Mouse (Mus musculus): ENCODE data around the gene Oscp1. TPM values are rescaled to one million over a fixed set of nuclear protein-coding genes. Genes with fewer than 3 reads are reported as not detected.

Gene Oscp1
- polyA plus RNA-seq, 1 experiment, result 1.1 TPM

DNA sequence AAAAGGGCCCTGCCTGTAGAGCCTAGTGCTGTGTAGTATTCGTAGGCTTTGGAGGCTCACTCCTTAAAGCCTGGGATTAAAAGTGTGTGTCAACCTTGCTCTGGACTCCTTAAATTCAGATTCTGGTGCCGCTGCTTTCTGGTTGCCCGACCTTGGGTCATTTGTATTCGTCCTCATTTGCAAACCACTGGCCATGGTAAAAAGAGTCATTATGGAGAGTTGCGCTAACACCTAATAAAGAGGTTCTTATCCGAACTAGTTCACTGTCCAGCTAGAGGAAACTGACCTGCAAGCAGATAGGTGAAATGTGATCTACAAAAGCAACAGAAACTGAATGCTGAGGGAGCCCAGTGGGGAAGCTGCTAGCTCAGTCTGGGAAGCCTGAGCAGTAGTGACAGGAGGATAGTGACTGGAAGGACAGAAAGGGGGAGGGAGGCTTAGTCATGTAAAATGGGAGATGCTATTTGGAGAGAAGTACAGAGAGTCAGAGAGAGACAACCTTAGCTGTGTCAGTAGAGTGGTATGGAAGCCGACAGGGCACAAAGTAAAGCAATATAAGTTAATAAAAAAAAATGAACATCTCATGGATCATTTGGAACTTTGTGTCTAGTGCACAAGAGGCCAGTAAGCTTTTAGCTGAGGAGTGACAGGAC is 46.9 kb downstream of the Oscp1 start:
- 38% methylated on average over 7 of the region's 7 CpGs for WGBS
- no peak for DNase-seq (ENCODE audit: low read depth, low spot score)

DNA sequence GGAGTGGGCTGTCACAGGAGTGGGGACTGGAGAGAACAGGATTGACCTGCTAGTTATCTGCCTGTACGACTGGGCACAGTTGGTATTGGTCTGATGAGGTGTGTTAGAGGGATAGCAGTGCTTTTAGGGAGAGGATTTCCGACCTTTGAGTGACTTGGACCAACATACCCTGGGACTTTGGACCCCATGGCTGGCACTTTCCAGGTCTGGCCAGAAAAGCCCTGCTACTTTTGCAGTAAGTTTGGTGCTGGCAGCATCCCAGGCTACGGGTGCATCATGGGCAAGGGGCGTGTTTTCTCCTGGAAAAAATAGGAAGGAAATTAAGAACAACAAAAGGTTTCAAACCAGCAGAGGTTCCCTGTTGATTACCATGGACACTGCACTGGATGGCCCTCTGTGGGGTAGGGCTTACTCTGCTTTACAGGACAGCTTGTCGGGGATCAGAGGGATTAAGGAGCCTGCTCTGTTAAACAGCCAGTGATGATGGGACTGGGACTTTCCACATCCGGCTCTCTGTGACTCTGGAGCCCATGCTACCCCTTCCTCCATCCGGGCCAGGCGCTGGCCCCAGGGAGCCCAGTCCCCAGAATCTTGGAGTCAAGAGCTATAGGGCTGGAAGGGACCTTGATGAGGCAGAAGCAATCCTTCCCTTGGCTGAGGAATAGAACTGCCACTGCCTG is 49.8 kb downstream of the Oscp1 start:
- WGBS, result 35% methylated on average over 8 of the region's 8 CpGs
- no peak for DNase-seq (ENCODE audit: low read depth, low spot score)

DNA sequence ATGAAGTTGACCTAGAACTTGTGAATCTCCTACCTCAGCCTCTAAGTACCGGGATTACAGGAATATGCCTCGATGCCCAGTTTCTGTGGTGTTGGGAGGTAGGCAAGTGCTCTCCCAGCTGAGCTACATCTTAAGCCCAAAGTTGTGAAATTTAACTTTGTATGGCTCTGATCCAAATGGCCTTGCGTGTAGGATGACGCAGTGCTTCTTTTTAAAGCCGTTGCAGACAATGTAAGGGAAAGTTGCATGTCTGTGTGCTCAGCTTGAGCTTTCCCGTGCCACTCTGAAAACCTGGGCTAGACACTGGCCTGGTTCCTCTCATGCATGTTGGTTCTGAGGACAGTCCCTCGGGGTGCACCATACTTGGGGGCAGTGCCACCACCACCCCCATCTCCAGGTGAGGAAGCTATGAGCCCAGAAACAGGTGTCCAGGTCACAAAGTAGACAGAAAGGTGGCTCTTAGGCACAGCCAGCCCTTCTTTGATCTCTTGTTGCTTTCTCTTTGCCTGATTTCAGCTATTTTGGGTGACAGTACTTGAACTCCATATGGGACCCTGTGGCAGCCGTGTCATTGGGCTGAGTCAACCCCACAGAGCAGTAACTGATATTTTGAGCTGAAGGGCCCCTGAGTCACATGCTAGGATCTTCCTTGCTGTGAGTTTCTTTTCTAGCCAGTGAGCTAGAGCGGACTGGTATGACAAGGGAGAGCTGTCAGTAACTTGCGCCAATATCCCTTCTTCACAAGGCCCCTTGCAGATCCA is 51.4 kb downstream of the Oscp1 start:
- DNase-seq (ENCODE audit: low read depth, low spot score), result no peak
- 53% methylated on average over 10 of the region's 10 CpGs for WGBS

DNA sequence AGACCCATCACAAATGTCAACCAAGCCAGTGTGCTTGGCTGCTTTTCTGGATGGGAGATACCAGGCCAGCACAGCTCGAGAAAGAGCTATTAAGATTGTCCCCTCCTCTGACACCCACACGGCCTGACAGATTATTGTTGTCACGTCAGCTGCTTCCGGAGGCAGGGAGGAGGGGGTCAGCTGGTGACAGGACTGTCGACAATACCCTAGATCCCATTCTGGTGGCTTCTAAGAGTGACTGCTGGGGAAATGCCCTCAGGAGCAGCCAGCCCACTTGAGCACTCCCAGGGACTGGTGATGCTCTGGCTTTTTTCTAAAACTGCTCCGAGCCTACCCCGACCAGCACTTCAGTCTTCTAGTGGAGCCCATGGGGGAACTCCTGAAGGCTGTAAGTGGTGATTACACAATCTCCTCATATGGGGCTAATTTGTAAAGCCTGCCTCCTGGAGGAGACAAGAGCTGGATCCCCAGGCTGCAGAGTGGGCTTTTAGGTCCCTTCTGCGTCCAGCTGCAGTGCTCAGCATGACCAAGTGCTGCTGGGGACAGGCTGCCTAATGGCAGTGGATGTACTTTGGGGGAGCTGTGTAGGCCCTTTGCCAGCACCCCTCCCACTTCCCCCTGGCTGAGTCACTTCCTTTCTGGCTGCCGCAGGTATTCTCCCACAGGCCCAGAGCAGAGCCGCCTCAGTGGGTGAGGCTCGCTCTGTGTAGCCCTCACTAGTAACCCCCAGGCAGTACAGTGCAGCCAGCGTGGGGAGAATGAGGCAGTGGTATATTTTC is 52.2 kb downstream of the Oscp1 start:
- WGBS, result 9% methylated on average over 12 of the region's 12 CpGs
- DNase-seq (ENCODE audit: low read depth, low spot score), result no peak

DNA sequence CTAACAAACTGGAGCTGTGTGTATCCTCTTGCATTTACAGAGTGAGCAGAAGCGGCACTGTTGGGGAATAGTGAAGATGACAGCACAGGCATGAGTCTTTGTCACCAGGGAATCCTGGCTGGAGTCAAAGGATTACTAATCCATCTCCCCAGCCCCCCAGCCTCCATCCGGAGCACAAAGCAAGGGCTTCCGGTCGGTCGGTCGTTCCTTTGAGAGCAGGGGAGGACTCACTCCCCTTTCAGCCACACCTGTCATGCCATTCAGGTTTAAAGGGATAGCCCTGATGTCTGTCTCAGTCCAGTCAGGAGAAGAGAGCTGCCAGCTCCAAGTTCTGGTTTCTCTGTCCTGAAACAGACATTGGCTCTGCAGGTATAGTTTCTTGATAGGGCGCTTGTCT is 52.8 kb downstream of the Oscp1 start:
- WGBS, result 13% methylated on average over 7 of the region's 7 CpGs
- no peak for DNase-seq (ENCODE audit: low read depth, low spot score)

DNA sequence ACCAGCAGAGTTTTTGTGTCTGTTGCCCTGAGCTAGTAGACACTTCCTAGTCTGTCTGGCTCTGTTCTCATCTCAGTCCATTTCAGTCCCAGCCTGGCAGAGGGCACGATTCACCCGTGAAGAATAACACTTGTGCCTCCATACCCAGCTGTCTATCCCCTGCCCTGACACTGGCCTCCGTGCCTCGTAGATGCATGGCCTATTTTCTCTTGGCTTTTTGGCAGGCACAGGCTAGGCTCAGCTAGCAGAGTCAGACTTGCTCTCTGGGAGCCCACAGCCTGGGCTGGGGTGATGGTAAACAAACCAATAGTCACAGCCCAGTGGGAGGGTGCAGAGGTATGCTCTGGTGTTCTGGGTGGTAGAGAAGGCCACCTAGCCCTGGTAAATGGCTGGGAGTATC is 54.9 kb downstream of the Oscp1 start:
- 66% methylated on average over 4 of the region's 4 CpGs for WGBS
- DNase-seq (ENCODE audit: low read depth, low spot score), result no peak

DNA sequence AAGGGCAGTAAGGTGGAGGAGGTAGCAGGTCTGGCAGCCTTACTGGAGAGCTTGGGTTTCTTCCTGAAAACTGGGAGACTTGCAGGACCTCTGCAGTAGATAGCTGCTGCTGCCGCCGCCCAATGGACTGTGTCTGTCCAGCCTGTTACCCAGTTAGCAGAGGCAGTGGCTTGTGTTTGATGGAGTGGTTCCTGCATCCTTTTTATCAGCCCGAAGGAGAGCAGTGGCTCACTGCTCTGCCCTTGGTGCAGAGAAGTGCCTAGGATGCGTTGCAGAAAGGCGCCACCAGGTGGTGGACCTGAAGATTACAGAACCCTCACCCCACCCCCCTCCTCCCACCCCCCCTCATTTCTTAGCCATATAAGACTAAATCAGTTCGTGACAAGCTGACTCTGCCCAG is 55.6 kb downstream of the Oscp1 start:
- DNase-seq (ENCODE audit: low read depth, low spot score), result no peak
- 7% methylated on average over 6 of the region's 6 CpGs for WGBS

DNA sequence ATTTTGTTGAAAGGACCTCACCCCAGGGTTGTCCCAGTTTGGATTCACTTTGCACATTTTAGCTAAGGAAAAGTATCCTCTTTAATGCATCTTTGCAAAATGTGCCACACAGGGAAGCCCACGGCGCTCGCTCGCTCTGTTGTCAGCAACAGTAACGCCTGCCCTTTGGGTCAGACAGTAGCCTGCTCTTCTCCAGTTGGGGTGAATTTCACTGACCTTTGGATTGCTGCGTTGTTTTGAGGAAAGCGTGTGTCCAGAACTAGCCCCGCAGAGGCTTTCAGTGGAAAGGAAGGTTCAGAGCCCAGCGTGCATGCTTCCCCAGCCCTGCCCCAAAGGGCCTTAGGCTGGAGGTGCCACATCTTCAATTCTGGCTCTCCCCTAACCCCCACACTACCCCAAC is 57.0 kb downstream of the Oscp1 start:
- WGBS, result 91% methylated on average over 9 of the region's 9 CpGs
- no peak for DNase-seq (ENCODE audit: low read depth, low spot score)

DNA sequence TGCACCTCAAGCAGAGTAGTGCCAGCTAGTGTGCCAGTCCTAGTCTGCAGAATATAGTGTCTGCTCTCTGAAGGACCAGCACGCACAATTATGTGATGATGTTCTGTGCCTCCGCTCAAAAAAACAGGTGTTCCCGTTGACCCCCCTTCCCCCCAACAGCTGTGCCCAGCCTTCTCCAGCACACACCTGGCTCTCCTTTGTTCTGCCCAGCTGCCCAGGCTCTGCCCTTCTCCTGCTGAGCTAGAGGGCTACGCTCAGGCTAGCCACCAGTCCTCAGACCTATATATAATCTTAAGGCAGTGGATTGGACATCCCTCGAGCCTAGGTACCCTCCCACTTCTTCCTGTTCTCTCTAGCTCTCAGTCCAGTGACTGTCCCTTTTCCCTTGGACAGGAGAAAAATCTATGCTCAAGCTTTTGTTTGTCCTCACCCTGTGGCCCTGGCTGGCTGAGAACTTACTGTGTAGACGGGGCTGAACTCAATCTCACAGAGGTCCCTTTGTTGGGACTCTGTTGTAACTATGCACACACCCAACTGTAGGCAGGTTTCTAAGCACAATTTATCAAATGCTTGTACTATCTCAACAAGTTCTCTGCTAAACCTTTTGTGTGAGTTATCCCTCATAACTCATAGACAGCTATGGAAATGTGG is 57.6 kb downstream of the Oscp1 start:
- DNase-seq (ENCODE audit: low read depth, low spot score), result no peak
- WGBS, result 43% methylated on average over 6 of the region's 6 CpGs

DNA sequence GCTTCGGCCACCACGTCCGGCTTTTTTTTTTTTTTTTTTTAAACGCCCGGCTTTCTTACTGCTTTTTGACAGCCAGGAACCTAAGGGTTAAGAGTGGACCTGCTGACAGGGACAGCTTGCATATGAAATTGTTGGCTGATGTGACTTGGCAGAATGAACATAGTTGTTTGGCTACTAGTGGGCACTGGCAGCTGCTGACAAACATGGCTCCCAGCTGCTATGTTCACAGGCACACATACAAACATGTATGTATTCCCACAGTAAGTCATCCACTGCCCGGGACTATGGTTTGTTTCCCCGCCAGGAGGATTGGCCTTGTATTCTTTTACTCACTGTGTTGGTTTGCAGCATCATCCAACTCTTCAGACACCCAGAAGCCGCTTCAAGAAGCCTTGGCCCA is 58.8 kb downstream of the Oscp1 start:
- DNase-seq (ENCODE audit: low read depth, low spot score), result no peak
- 74% methylated on average over 8 of the region's 8 CpGs for WGBS

DNA sequence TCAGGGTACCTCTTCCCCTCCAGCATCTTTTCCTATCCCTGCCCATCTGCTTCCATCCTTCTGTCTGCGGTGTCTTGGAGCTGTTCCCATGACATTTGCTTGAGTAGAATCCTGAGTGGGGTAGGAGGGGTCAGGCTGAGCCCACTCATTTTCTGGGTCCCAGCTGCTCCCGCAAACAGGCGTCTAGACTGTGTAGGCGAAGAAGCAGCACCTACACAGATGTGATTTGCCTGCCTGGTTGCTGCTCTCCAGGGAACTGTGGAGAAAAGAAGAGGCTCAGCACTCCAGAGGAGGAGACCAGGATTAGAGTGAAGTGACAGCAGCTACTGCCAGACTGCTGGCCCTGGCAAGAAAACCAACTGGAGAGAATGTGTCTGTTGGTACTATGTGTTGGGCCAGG is 60.3 kb downstream of the Oscp1 start:
- DNase-seq (ENCODE audit: low read depth, low spot score), result no peak
- WGBS, result 85% methylated on average over 4 of the region's 4 CpGs

DNA sequence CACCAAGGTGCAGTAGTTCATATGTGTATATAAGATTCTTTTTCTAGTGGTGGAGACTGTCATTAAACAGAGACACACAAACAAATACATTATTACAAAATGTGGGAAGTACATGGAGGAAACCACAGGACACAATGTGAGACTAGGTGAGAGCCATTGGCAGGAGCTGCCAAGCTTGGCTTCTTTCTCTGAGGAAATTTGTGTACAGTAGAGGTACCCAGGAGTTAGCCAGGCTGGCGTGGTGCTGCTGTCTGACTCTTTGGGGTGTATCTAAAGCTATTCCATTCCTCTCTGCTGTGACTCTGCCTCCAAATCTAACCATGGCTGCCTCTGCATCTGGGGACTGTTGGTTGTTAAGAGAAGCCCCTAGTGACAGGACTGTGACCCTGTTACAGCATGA is 60.7 kb downstream of the Oscp1 start:
- DNase-seq (ENCODE audit: low read depth, low spot score), result no peak
- WGBS, result 84% methylated on average over 1 of the region's 1 CpGs

DNA sequence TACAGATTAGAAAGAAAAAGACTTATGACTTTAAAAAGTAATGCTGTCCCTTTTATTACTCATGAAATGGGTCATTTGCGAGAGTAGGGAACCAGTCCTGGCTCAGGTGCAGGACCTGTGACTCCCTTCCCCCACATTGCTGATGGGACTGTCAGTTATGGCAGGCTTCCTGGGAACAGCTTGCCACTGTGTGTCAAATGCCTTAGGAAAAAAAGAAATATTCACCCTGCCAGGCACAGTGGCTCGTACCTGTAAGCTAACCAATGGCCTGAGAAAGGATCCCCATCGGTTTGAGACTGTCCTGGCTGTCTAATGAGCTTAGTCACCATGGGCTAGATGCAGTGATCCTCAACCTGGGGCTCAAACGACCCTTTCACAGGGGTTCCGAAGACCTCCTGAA is 61.7 kb downstream of the Oscp1 start:
- no peak for DNase-seq (ENCODE audit: low read depth, low spot score)
- WGBS, result 84% methylated on average over 5 of the region's 5 CpGs

DNA sequence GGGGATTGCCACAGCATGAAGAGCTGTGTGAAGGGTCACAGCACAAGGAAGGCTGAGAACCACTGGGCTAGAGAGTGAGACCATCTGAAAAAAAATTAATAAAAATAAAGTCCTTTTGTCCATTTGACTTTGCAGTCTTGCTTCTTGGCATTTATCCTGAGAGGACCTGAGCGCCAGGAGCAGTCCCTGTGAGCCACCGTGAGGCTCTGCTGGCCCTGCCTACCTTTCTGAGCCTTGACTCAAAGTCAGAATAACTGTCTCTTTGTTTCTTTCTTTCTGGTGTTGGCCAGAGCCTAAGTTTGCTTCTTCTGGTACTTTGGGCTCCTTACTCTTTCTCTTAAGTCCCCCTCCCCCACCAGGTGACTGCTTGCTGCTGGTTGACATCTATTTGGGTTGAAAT is 62.1 kb downstream of the Oscp1 start:
- DNase-seq (ENCODE audit: low read depth, low spot score), result no peak
- WGBS, result 91% methylated on average over 2 of the region's 2 CpGs

DNA sequence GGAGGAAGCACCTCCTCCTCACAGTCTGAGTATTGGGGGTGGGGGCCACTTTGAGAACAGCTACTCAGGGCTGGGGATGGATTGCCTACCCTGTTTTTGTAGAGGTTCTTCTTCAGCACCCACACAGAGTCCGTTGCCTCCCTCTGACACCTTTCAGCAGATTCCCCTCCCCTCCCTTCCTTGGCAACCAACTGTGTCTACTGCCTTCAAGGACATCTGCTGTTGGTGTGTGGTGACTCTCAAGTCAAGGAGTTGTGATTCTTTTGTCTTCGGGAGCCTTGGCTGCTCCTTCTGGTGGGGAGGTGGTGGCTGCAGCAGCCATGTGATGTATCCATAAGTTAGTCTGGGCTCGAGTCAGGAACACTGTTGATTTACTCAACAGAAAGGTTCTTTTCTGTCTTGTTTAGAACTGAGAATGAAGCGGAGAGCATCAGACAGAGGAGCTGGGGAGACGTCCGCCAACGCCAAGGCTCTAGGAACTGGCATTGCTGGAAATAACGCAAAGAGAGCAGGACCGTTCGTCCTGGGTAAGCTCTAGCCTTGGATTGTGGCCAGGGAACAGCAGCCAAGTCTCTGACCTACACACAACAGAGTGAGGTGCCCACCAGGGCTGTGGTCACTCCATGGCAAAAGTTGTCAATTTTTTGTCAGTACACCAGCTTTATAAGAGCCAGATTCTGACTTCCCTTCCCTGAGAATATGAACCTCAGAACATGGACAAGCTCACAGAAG is 65.1 kb downstream of the Oscp1 start:
- DNase-seq (ENCODE audit: low read depth, low spot score), result no peak
- WGBS, result 72% methylated on average over 10 of the region's 10 CpGs

DNA sequence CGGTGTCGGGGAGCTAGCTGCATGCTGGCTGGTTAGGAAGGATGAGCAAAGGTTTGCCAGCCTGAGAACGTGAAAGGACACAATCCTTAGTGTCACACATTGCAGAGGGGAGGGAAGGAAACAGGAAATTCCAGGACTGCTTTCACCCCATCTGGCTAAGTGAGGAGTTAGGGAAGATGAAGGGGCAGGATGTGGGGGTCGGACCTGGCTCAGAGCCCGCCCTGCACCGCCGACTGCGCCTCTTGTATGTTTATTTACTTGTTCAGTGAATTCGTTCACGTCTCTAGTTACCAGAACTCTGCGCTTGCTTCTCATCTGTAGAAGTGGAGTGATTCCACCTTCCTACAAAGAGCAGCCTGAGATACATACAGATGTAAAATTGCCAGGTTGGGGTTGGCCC is 72.1 kb downstream of the Oscp1 start:
- no peak for DNase-seq (ENCODE audit: low read depth, low spot score)
- 65% methylated on average over 11 of the region's 11 CpGs for WGBS

DNA sequence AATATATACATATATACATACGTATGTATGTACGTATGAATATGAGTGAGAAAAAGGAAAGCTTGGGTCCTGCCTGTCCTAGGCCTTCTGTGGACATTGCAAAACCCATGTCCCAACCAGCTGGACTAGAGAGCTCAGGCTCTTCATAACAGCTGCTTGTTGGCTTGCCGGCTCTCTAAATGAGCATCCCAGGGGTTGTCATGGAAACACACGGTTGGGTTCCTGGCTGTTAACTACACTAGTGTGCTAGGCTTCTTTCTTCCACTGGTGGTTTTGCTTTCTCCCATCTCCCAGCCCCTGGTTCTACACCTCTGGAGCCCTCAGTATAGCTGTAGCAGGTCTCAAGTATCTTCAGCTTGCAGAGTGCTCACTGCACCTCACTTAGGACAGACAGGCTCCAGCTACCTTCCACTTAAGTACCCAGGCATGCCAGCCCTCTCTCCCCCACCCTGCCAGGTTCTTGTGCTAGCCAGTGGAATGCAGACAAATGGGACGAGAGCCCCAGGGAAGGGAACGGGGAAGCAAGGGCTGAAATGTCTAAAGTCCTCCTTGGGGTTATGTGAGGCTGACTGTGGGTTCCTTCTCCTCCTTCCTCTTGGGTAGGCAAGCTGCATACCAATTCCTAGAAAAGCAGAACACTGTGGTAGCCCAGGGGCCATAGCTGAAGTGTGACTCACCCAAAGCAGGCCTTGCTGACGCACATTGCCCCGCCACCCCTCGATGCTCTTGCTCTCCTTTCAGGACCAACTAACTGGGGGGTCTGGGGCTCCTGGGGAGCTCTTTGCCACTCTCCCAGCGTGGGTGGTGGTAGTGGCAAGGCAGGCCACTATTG is 73.1 kb downstream of the Oscp1 start:
- 57% methylated on average over 10 of the region's 10 CpGs for WGBS
- DNase-seq (ENCODE audit: low read depth, low spot score), result no peak

DNA sequence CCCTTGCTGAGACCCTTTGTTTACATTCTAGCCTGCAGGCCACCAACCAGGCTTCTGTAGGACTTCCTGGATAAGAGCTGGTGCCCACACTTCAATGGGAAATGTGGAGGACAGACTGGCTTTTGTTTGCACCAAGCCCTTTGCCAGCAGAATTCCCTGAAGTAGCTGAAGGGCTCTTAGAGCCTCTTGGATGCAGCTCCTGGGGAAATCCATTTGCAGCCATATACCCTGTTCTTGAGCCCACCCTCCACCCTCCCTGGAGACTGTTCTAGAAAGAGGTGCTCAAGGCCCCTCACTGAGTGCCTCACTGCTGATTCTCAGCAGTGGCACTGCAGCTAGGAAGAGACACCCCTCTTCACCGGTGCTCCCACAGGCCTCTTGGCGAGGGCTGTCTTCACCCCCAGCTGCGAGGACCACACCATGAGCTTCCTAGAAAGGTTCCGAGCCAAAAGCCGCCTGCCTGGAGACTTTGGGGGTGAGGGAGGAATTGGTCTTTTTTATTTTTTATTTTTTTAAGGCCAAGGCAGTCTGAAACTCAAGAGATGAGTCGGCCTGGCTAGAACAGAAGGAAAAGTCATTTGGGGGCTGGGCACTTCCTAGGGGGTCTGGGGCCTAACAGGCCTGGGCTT is 74.4 kb downstream of the Oscp1 start:
- DNase-seq (ENCODE audit: low read depth, low spot score), result no peak
- WGBS, result 77% methylated on average over 6 of the region's 6 CpGs

Measured in large intestine, adult 2 months (tissue).